Mouse (Mus musculus) urinary bladder, postnatal 4 days (tissue): ENCODE results near the gene St5.

Experiments used
- DNase-seq, 2 experiments: peaks; one replicate each; pipeline ENCODE4 v3.0.0; 2021 to 2022; ENCODE audit warnings: low spot score in 2 of 2

Gene St5

DNA sequence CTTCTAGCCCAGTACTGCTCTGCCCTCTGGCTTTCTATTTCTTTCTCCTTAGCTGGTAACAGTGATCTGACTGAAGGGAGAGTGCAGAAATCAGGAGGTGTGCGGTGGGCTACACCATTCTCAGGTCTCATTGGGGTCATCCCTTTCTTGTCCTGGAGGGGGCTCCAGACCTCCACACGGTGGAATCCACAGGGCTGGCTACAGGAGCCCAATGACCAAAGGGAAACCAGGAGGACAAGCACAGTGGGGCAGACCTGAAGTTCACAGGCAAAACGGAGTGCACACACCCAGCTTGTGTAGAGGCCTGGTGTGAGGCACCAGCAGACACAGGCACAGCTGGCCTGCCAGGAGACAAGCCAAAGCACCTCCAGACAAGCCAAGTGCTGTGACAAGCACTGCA is 175.0 kb downstream of the St5 start:
- peak; percentile 57 to 74 for DNase-seq

GRCm38 (mm10) chr7:109527536-109527935 is 175.9 kb downstream of the St5 start:
- DNase-seq: no peak

DNA sequence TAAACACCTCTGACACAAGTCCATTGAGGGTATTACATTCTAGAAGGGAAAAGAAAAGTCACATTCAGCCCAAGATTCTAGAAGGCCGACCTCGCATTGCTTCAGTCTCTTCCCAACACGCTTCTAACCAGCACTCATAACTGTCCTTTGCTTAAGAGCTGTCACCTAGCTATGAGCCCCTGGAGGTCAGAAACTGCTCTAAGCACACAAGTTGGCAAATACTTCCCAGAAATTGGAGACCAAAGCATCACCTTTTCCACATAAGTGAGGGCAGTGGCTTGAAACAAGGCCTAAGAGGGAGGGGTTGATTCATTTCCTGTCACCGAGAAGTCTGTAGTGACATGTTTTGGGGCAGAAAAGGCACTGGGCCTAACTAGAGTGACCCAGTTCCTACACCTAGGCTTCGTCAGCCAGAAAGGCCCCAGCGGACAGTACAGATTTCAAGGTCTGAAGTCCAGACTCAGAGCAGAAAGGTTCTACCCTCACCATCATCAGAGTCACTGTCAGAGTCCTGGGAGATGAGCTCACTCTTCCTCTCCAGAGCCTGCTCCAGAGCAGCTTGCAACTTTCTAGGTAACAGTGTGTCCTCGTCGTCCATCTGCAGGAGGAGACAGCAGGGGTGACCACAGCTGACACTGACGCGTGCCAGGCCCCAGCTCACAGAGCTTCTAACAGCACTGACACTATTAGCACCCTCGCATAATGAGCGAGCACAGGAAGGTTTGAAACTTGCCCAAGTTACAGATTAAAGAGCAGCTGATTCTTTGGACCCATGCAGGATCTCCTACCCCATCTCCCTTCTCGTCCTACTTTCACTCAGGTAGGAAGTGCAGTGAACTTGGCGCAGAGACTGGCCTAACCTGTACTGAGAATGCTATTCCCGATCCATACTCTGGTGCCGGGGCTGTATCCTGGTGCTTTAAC is 177.4 kb downstream of the St5 start:
- DNase-seq: no peak

DNA sequence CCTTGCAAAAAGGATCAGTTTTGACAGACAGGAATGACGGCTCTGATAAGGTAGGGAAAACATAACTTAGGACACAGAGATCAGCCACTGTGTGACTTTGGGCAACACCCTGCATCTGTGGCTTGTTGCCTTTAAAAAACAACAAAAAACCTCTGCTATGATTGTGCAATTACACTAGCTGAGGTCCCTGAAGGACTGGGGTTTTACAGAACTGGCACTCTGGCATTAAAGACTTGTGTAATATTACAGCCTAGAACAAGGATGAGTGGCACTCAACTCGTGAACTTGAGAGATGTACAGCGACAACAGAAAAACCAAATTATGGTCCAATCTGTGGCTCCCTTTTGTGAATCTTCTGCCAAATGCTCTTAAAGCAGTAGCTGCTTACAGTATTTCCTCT is 178.6 kb downstream of the St5 start:
- DNase-seq: no peak

DNA sequence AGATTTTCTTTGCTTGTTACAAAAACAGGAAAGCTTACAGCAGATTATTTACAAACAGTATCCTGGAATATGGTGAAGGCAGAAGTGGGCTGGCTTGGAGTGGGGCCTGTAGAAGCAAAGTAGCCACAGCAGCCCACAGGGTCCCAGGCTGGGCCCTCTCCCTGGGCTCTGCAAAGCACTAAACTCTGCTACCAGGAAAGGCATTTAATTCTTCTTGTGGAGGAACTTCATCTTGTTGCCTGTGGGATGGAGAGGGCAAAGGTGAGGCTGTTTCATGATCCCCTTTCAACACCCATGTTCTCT is 179.0 kb downstream of the St5 start:
- DNase-seq: no peak

DNA sequence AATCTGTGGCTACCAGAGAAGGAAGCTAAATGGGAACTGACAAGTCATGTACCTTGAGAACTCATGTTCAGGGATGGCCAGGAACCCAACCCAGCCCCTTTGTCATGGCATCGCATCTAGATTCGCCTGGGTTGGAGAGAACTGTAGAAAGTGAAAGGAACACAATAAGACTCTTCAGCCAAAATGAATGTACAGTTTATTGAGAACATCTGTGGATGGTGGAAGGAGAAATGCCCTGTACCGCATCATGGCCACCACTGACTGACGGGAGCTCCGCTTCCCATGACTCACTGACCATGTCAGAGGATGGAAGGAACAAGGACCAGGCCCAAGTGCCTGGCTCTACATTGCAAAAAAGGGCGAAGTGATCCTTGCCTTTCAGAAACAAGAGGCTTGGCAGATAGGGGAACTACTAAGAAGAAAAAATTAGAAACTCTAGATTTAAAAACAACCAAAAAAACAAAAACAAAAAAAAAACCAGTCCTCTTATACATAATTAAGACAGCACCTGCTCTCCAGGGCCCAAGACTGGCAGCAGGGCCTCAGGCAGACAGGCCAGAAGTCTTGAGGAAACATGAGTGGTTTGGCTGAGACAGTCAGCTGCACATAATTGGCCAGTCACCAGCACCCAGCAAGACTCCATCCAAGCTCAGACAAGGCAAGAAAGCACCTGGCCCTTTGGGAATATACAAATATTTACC is 179.5 kb downstream of the St5 start:
- DNase-seq: no peak

- no peak for DNase-seq
Observed at GRCm38 (mm10) chr7:109523304-109523703, 180.1 kb downstream of the St5 start.

DNA sequence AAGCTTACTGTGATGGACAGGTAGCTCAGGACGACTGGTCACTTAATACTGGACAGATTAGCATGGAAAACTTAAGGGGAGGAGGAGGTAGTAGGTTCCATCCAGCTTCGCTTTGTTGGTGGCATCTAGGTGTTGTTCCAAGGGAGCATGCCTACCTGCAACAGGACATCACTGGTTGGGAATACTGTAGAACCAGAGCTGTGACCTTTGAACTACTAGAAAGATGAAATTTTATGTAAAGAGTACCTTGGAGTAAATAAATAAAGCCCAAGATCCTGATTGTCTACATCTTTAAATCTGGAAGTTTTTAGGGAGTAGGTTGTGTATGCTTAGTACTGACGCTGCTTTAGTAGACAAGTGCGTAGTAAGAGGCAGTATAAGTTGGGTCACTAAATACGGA is 181.3 kb downstream of the St5 start:
- no peak for DNase-seq

DNA sequence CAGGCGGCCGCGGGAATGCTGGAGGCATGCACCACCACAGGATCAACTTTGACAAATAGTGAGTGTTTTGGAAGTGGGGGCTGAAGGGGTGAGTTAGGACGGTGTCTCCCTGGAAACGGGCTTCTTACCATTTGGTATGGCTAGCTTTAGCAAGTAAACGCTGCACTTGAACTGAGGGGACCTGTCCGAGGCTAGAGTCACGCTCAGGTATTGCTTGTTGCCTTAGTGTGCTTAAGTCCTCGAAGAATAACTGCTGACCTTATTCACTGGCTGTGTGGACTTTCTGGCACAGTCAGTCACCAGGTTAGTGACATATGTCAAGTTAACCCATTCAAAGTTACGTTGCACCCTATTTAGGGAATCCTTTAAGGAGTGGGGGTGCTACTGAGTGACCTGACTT is 183.5 kb downstream of the St5 start:
- no peak for DNase-seq

DNA sequence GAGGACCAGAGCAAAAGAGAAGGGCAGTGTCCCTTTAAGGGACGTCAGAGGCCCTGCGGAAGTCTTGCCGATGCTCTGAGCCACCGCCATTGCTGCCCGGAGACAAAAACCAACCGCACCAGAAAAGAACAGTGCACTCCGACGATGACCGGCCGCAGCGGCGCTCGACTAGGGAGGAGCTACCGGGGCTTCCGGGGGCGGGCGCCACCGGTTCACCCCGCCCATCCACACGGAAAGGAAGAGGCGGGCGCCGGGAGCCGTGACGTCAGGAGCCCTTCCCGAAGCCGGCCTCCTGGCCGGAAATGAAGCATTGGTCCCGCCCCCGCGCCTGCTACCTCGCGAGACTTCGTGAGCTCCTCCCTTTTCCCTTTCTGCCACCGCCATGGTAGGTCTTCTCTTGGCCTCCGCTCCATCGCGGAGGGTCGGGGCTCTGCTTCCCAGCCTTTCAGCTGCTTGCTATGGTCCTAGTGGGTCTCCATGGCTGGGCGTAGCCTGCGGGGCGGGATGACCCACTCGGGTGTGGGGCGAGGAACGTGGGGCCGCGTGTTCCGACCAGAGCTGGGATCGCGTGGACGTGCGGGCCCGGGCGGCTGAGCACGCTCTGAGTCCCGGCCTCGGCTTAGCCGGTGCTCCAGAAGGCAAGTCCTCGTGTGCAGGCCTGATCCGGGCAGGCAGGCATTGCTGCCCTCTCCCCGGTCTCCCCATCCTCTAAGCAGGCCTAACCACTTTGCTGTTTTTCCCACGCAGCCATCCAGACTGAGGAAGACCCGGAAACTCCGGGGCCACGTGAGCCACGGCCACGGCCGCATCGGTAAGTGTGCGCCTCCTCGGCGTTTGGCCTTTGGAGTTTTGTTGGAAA is 184.3 kb downstream of the St5 start, which contains the start of gene Rpl27a:
Gene Rpl27a (plus strand): TSS at position 310 of the 859 bp plus-strand sequence.
- peak; percentile 98 to 99 for DNase-seq

DNA sequence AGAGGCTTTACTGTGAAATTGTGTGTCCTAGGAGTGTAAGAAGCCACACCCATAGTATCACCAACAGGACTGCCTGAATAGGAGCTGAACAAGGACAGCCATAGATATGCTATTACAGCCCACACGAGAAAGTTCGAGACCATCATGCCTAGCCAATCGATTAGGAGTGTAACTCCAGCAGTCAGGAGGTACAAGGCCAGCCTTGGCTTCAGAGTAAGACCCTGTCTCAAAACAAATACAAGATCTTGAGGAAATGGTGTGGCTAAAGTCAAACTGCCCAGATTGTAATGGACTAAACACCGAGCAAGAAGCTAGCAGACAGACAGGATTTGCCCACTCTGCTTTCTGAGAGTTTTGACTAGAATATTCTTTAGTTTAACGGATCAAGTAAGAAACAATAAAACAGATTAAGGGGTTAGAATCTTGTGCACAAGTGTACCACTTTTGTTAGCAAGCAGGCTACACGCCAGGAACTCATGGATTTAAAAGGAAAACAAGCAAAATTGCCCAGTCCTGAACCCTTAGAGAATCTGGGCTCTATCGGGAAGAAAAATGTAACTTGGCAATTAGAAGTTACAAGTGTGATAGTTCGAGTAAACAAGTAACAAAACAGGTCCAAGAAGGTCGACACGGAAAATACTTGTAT is 185.2 kb downstream of the St5 start:
- DNase-seq: no peak

DNA sequence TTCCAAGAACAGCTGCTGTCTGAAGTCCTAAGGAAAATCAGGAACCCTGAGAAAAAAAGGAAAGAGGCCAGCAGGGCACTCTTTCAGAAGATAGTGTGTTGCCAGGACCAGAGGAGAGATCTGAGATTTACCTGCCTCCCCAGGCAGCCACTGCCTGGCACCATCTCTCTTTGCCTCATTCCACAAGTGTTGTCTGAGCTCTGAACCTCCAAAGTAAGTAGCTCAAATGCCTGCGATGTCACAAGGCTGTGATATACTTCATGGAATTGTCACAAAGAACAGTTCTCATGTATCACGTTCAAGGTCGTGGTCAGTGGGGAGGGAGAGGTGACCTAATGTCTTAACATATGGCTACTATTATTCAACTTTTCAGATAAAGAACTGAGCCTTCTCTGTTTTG is 186.9 kb downstream of the St5 start:
- no peak for DNase-seq

GRCm38 (mm10) chr7:109511838-109512237 is 191.6 kb downstream of the St5 start:
- DNase-seq: no peak

DNA sequence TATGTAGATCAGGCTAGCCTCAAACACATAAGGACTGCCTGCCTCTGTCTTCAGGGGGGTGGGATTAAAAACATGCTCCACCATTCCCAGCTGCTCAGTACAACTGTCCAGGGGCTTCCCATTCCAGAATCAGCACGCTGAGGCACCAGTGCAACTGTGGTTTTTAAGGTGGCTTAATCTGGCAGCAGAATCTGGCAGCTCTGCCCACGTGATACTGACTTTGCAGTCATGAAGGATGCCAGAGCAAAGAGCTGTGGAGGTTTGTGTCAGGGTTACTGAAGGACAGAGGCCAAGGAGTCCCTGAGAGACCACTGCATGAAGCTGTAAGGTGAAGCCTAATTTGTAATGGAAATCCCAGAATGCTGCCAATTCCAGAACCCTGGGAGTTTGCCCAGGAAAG is 192.6 kb downstream of the St5 start:
- DNase-seq: no peak

DNA sequence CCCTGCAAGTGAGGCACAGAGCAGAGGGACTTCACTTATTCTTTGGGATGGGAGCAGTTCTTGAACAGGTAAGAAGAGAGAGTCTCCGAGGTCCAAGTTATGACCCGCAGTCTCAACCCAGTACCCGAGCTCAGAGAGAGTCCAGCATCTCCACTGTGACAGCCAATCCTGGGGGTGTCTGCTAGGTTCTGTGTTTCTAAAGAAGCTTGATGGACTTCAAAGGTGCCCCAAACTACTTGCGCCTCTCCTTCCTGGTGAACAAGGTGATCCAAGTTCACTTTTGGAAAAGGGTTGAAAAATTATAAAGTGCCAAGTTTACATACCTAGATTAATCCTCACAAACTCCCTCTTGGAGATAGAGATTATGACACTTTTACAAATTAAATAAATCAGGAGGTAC is 195.4 kb downstream of the St5 start, which contains the start of gene Trim66:
Gene Trim66 (minus strand): TSS at position 101 of the 400 bp plus-strand sequence.
- DNase-seq: no peak

DNA sequence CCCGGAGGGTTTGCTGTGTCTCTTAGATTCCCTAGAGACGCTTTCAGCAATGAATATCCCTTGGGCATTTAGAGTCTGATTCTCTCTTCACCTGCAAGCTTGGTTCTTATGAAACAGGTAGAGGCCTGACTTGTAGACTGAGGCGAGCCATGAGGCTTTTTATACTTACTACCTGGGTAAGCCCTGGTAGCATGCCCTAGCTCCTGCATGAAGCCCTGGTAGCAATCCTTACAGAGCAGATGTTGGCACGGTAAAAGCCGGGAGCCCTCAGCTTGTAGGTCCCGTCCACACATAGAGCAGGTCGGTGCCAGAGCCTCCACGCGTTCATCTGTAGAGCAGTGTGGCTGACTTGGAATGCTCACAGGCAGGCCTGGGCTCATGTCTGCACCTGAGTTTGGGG is 195.8 kb downstream of the St5 start:
- no peak for DNase-seq

GRCm38 (mm10) chr7:109507119-109507518 is 196.3 kb downstream of the St5 start:
- no peak for DNase-seq

DNA sequence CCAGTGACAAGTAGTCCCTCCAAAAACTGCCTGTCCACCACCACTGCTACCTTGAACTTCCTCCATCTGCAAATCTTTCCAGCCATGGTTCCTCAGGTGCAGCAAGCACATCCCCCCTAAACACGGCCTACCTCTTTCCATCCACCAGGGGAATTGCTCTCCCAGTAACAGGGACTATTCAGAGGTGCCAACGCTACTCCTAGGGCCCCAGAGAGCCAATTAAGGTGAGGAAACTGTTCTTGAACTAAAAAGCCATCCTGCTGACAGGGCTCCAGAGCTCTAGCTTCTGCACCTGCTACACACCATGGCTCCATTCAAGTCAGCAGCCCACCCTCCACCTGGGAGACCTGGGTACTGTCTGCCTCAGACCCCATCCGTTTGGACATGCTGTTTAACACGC is 205.9 kb downstream of the St5 start:
- no peak for DNase-seq

- DNase-seq: no peak
Observed at GRCm38 (mm10) chr7:109493319-109494316, 209.8 kb downstream of the St5 start.

DNA sequence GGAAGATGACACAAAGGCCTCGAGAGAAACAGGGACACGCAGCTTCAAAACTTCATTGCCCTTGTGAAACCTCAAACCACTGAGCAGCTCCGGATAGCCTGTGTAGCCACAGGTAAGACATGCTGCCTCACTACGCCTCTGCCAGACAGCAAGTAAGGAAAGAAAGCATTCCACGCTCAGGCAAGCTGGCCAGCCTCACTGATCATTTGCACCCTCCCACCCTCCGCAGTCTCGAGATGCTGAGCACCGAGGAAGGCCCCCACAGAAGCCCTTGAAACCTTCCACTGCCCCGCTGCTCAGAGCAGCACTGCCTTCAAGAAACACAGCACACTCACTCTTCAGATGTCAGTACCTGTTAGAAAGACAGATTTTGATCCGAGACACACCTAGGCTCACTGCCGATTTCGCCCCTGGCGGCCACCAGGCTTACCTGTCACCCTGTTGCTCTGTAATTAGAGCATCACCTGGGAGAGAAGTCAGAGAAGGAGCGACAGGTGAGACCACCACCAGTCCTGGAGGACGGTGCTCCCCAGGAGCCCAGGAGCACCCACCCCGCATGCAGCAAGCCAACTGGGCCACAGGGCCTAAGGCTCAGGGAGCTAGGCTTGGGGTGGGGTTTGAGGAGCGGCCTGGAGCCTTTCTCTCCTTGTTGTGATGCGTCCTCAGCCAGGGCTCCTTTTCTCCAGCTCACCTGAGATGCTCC is 210.6 kb downstream of the St5 start:
- no peak for DNase-seq
